Mouse (Mus musculus): ENCODE data around the gene Ybx2.

DNA sequence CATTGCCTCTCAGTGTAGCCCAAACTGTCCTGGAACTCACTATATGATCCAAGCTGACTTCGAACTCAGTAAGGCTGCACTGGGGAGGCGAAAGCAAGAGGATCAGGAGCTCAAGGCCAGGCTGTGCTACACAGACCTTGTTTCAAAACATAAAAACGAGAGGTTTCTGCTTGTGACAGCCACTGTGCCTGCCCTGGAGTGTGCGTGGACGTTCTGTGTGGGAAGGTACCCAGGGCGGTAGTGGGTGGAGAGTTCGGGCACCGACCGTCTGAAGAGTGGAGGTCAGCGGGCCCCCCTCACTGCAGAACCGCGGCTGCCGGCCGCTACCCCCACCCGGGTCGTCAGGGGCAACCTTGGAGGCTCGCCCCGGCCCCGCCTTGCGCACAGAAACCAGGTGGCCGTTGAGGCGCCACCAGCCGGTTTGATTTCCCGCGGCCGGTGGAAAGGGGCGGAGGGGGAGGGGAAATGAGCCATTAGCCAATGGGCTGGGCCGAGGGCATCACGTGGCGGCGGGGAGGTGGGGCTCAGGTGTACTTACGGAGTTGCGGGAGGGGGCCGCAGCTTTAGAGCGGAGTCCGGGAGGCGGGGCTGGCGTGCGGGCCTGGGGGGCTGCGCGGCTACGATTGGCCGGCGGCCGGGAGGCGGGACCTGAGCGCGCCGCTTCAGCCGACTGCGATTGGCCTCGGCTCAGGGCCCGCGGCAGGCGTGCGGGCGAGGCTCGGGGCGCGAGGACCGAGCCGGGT is at the start of gene Ybx2:
- TF ChIP-seq CTCF (IDR thresholded peaks at IDR 0.05; ENCODE audit: control insufficient read depth, insufficient read depth, insufficient read length) (no peak), USF1 (IDR thresholded peaks at IDR 0.05; ENCODE audit: low read depth) (peak; percentile 86), MYOG (IDR thresholded peaks at IDR 0.05; ENCODE audit: control insufficient read depth, extremely low read depth, insufficient read length) (no peak), CEBPB (IDR thresholded peaks at IDR 0.05; ENCODE audit: low read depth) (no peak), FOSL1 (IDR thresholded peaks at IDR 0.05; ENCODE audit: insufficient read depth, low read length, poor library complexity, severe bottlenecking) (no peak)
